Mouse (Mus musculus) ES-Bruce4 (cell line): ENCODE measurements around the gene Stt3a. TPM values are rescaled to one million over a fixed set of nuclear protein-coding genes. Genes with fewer than 3 reads are reported as not detected.

Experiments
- H3K27ac ChIP-seq: 2 replicates; pipeline ENCODE4 v1.5.1; 2012; ENCODE audit warnings: low read length, inconsistent platforms; ENCODE audit not compliant: insufficient read depth
- H3K27me3 ChIP-seq: 2 replicates; pipeline ENCODE4 v1.6.1; 2012; ENCODE audit warnings: mild to moderate bottlenecking, low read length, inconsistent platforms; ENCODE audit not compliant: control insufficient read depth, poor library complexity, insufficient read depth, severe bottlenecking
- H3K36me3 ChIP-seq: 2 replicates; pipeline ENCODE4 v1.6.1; 2012; ENCODE audit warnings: inconsistent platforms, mild to moderate bottlenecking, low read length, moderate library complexity; ENCODE audit not compliant: control insufficient read depth, poor library complexity, insufficient read depth, severe bottlenecking
- H3K4me1 ChIP-seq: one replicate; pipeline ENCODE4 v1.8.1; 2011; ENCODE audit warnings: low read length; ENCODE audit not compliant: control insufficient read depth, insufficient read depth
- H3K4me3 ChIP-seq: 2 replicates; pipeline ENCODE4 v1.5.1; 2011; ENCODE audit warnings: low read depth, mild to moderate bottlenecking, low read length
- H3K9ac ChIP-seq: 2 replicates; pipeline ENCODE4 v1.6.1; 2012; ENCODE audit warnings: low read depth, mild to moderate bottlenecking, inconsistent platforms; ENCODE audit not compliant: poor library complexity, severe bottlenecking
- H3K9me3 ChIP-seq: replicated peaks from 2 replicates; pipeline ENCODE4 v1.6.1; 2012; ENCODE audit warnings: mild to moderate bottlenecking, low read length, inconsistent platforms; ENCODE audit not compliant: control insufficient read depth, poor library complexity, insufficient read depth, severe bottlenecking
- CTCF ChIP-seq: IDR thresholded peaks from one replicate; pipeline ENCODE4 v1.8.1; 2011; ENCODE audit warnings: low read depth, low read length
- EP300 ChIP-seq: IDR thresholded peaks from 2 replicates; pipeline ENCODE4 v1.6.1; 2011; ENCODE audit warnings: low read depth, low read length; ENCODE audit not compliant: insufficient read depth
- POLR2A ChIP-seq: IDR thresholded peaks from one replicate; pipeline ENCODE4 v1.8.1; 2011; ENCODE audit warnings: low read length; ENCODE audit not compliant: insufficient read depth
- polyA plus RNA-seq: library from polyadenylated mRNA; stranded (reverse); fragments of >200 nt; gene quantifications from 2 replicates; pipeline ENCODE4 v1.2.4, GENCODE M21; 2011; ENCODE audit warnings: low read depth; ENCODE audit not compliant: missing spikeins, insufficient read depth, insufficient read length

Gene Stt3a
- polyA plus RNA-seq, 1 experiment: 365 TPM

DNA sequence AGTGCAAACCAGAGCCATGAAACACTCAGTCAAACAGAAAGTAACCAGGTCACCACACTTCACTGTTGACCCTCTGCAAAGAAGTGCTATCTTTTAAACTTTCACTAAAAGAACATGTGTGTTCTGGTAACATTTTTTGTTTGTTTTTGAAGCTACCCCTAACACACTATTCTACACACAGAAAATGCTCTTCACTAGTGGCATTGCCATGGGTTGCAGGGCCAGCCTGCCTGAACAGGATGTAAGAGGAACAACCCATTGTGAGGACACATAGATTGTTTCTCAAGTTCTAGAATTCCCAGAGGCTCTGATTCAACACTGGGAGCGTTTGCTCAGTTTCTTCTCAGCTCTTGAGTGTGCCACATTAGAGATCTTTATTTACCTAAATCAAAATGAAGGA lies 74.6 kb downstream of the Stt3a start, which contains the start of gene Acrv1:
Gene Acrv1, plus strand, starts transcription at position 301 of the 400 bp plus-strand sequence.
- Histone ChIP-seq H3K9ac (no peak within 1 kb of the TSS), H3K9me3 (no peaks in the 10 kb centered on the region), H3K4me1 (no peaks in the 10 kb centered on the region), H3K27ac (no peak within 1 kb of the TSS), H3K36me3 (no peaks in the 10 kb centered on the region), H3K4me3 (no peak within 1 kb of the TSS), H3K27me3 (no peaks in the 10 kb centered on the region)
- TF ChIP-seq CTCF (no peak), POLR2A (no peak), EP300 (no peak)

DNA sequence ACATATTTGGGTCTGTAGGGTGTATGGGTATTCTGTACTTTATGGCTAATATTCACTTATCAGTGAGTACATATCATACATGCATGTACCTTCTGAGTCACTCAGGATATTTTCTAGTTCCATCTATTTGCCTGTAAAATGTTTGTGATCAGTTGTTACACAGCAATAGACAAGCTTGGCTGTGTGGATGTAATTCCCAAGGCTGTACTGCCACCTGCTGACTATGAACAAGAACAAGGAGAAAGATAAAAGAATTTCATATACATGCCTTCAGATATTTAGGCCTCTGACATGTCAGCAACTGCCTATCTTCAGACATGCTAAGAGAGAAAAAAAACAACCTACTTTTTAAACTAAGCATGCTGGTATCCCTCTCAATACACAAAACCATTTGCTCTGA lies 80.2 kb downstream of the Stt3a start:
- Histone ChIP-seq H3K27ac (no peak overlapping the region), H3K36me3 (no peaks in the 10 kb centered on the region), H3K9ac (no peak overlapping the region), H3K4me1 (no peaks in the 10 kb centered on the region), H3K9me3 (no peaks in the 10 kb centered on the region), H3K4me3 (no peak overlapping the region), H3K27me3 (no peaks in the 10 kb centered on the region)
- TF ChIP-seq CTCF (peak; percentile 14), EP300 (no peak)

DNA sequence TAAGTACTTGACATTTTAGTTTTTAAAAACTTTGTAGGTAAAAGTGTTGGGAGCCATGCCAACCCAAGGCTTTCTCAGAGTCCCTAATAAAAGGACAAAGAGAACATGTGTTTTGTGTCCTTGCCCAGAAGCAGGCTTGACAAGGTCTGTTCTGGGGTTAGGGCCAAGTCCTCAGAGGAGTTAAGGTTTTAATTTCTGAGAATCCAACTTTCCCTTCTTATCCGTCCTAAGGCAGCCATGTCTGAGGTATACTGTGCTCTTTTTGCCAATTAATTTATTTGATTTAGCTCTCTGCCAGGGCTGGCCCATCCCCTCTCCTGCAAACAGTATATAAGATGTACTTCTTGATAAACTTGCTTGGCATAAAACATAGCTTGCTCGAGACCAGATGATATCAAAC lies 86.1 kb downstream of the Stt3a start:
- Histone ChIP-seq H3K9me3 (no peaks in the 10 kb centered on the region), H3K36me3 (no peaks in the 10 kb centered on the region), H3K27me3 (no peaks in the 10 kb centered on the region), H3K27ac (no peak overlapping the region), H3K4me3 (no peak overlapping the region), H3K9ac (no peak overlapping the region), H3K4me1 (no peaks in the 10 kb centered on the region)
- TF ChIP-seq POLR2A (no peak), EP300 (no peak), CTCF (no peak)

Other genes with a start within 250 kb of the Stt3a start
- gene Gm5615, start 225.7 kb downstream of the Stt3a start, polyA plus RNA-seq: not detected in 2 replicates
- gene Gm17689, start 185.0 kb downstream of the Stt3a start, polyA plus RNA-seq: not detected in 2 replicates
- gene A630095E13Rik, start 124.3 kb downstream of the Stt3a start, polyA plus RNA-seq: not detected in 2 replicates
- not detected in 2 replicates for gene Acrv1, start 74.5 kb downstream of the Stt3a start, polyA plus RNA-seq
- 114 and 124 TPM in 2 replicates for gene Chek1, start 40.6 kb downstream of the Stt3a start, polyA plus RNA-seq
- gene Ei24, start 29.7 kb upstream of the Stt3a start, polyA plus RNA-seq: 159 and 165 TPM in 2 replicates
- 2.4 and 3.6 TPM in 2 replicates for gene Fez1, start 54.2 kb upstream of the Stt3a start, polyA plus RNA-seq